Mouse (Mus musculus): ENCODE measurements around the gene Antxr1.
A peak's percentile ranks its signal among the peaks of the same experiment; 100 is the strongest.
"Not testable (repeated sequence)": the region's sequence is repeated elsewhere in the genome, so short reads cannot be mapped to it uniquely, and the experiment has no call there.

The Antxr1 gene

GRCm38 (mm10) chr6:87101281-87101954 is 234.2 kb downstream of the Antxr1 start:
- DNase-seq (ENCODE audit: low spot score): peak; percentile 77

GRCm38 (mm10) chr6:87100297-87101020 is 235.2 kb downstream of the Antxr1 start:
- no peak for DNase-seq (ENCODE audit: low spot score)

GRCm38 (mm10) chr6:87099671-87100296 is 235.8 kb downstream of the Antxr1 start:
- no peak for DNase-seq (ENCODE audit: low spot score)

- no peak for DNase-seq (ENCODE audit: low spot score)
Observed at GRCm38 (mm10) chr6:87099261-87099660, 236.4 kb downstream of the Antxr1 start.

- not testable (repeated sequence) for DNase-seq (ENCODE audit: low spot score)
Observed at GRCm38 (mm10) chr6:87093631-87094030, 242.0 kb downstream of the Antxr1 start.

GRCm38 (mm10) chr6:87092476-87092875 is 243.1 kb downstream of the Antxr1 start:
- no peak for DNase-seq (ENCODE audit: low spot score)

- no peak for DNase-seq (ENCODE audit: low spot score)
Observed at GRCm38 (mm10) chr6:87090877-87091276, 244.7 kb downstream of the Antxr1 start.

- no peak for DNase-seq (ENCODE audit: low spot score)
Observed at GRCm38 (mm10) chr6:87088356-87088755, 247.3 kb downstream of the Antxr1 start.

GRCm38 (mm10) chr6:87085026-87085425 is 250.6 kb downstream of the Antxr1 start:
- DNase-seq (ENCODE audit: low spot score): no peak

Measured in ovary, postnatal 10 days (tissue).